Mouse (Mus musculus): ENCODE results near the gene Tfr2.

Tfr2 gene

GRCm38 (mm10) chr5:137628498-137629305 is 59.1 kb downstream of the Tfr2 start, which contains the start of the genes Fbxo24, Lrch4 and Gm20605:
Gene Fbxo24 (minus strand): TSS chr5:137629002.
Gene Lrch4 (plus strand): TSS chr5:137629121.
Gene Gm20605 (plus strand): TSS chr5:137629175.
- DNase-seq, result peak; percentile 98 to 99

DNA sequence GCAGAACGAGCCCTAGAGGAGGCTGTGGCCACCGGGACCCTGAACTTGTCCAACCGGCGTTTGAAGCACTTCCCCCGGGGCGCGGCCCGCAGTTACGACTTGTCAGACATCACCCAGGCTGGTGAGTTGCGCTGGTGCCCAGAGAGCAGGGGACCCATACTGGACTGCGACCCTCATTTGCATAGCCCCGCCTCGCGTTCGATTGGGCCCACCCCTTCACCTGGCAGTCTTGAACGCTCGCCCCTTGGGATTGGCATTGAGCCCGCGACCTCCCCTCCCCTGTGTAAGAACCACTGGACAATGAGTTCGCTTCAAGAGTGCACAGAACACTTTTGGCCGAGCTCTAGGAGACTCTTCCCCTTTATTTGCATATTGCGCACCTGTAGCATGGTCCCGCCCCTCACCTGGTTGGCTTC is 59.7 kb downstream of the Tfr2 start:
- DNase-seq, result no peak

DNA sequence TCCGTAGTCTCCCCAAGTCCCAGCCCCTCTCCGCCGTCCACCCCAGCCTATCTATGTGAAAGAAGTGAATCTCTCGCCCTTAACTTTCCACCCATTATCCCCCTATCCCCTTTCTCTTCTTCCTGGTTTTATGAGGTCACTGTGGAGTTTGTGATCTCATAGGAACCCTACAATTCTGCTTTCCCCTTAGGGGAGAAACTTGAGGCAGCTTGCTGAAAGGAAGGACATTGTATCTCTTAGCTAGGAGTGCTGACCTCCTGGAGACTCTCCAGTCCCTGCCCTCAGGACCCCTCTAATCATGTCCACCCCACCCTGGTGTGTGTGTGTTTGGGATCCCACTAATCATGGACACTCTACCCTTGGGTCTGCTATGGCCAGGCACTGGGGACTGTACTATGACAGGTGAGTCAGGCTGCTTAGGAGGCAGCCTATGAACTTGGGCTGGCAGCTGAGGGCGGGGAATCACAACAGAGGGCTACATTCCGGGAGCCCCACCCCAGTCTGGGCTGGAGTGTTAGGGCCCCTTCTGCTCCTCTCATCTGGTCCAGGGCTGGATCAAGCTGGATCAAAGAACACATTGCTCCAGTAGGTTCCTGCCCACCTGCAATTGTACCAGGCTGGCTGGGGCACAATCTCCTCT is 60.4 kb downstream of the Tfr2 start:
- DNase-seq, result no peak

DNA sequence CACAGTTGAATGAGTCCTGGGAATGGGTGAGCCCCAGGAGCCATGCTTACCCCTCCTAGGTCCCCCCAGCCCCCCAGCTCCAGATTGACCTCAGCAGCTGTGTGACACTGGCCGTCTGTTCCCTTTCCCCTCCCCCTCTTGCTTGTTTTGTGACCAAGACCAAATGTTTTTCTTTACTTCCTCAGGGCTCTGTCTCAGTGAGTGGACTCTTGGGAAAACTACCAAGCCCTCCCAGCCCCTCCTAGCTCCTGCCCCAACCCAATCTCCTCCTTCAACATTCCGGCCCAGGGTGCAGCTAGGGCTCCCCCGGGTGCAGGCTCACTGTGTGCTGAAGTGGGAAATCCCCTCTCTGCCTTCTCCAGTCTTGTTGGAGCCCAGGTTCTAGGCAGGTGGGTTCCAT is 61.0 kb downstream of the Tfr2 start:
- DNase-seq, result no peak

DNA sequence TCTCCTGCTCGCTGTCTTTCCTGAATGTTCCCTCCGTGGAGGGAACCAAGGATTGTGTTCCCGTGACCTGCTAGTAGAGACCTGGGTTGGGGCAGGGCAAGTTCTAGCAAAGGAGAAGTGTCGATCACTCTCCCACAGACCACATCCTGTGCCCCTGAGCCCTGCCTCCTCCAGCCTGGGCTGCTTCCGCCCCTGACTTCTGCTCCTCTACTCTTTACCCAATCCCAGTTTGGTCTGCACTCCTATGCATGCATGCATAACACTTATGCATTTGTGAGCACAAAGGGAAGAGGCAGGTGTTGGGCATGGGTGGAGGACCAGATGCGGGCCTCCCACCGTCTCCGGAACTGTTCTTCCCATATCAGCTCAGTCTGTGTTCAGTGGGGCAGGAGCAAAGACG is 61.5 kb downstream of the Tfr2 start:
- no peak for DNase-seq

GRCm38 (mm10) chr5:137631591-137631990 is 62.0 kb downstream of the Tfr2 start:
- no peak for DNase-seq

DNA sequence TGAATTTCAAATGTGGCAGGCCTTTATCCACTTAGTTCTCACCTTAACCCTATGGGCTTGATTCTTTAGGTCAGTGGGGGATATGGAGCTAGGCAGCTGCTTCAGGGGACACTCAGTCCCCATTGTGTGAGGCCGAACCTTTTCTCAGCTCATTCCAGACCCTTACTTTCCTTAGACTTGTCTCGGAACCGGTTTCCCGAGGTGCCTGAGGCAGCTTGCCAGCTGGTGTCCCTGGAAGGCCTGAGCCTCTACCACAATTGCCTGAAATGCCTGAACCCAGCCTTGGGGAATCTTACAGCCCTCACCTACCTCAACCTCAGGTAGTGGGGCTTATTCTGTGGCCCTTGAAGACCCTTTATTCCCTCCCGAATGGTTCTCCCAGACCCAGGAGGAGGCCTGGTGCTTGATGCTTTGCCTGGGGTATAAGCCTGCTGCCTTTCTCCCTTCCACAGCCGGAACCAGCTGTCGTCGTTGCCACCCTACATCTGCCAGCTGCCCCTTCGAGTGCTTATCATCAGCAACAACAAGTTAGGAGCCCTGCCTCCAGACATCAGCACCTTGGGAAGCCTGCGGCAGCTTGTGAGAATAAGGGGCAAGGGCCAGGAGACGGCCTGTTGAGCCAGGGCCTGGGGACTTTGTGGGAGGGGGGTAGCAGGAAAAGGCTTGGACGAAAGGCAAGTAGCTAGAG is 63.9 kb downstream of the Tfr2 start:
- no peak for DNase-seq

Measured in cerebellum, postnatal 36 days (tissue).